Mouse (Mus musculus) brain, embryonic 14.5 days (tissue): Measurements from ENCODE around the gene Parp14. TPM values are rescaled to one million over a fixed set of nuclear protein-coding genes. Genes with fewer than 3 reads are reported as not detected.

Source experiments
- DNase-seq: peaks from one replicate; pipeline ENCODE4 v3.0.0-alpha.2; 2011; ENCODE audit warnings: low read depth
- CTCF ChIP-seq: fragments of 200-500 bp; IDR thresholded peaks from 2 replicates; pipeline ENCODE4 v1.5.1; 2012; ENCODE audit warnings: inconsistent platforms, mild to moderate bottlenecking, moderate library complexity, borderline replicate concordance; ENCODE audit not compliant: insufficient read depth, insufficient read length; ENCODE audit errors: extremely low read depth
- POLR2A ChIP-seq: fragments of 200-500 bp; IDR thresholded peaks from 2 replicates; pipeline ENCODE4 v1.6.1; 2012; ENCODE audit warnings: mild to moderate bottlenecking, inconsistent platforms, borderline replicate concordance; ENCODE audit not compliant: poor library complexity, insufficient read depth, insufficient read length, severe bottlenecking; ENCODE audit errors: extremely low read depth
- polyA plus RNA-seq: library from polyadenylated mRNA; depleted of rRNA; stranded (reverse); fragments of >200 nt; gene quantifications from 2 replicates; pipeline ENCODE4 v1.2.3, GENCODE M21; 2012

The Parp14 gene
- polyA plus RNA-seq, 1 experiment = 0.38 TPM

DNA sequence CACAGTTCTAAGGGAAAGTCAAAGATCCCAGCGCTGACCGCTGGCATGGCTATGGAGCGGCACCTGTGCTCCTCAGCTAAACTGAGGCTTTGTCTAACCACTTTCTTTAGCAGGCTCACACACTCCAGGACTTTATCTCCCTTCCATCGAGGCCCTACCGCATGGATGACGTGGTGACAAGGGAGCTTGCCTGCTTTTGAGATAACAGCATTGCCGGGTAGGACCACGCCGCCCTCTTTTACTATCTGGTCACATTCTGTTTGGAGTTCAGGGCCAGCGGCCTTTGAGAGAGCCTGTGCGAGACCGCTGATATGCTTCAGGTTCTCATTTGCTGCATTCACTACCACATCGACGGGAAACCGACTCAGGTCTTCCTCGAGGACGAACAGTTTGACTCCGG lies 14.6 kb downstream of the Parp14 start:
- no peak for TF ChIP-seq POLR2A
- TF ChIP-seq CTCF = no peak
- no peak for DNase-seq

DNA sequence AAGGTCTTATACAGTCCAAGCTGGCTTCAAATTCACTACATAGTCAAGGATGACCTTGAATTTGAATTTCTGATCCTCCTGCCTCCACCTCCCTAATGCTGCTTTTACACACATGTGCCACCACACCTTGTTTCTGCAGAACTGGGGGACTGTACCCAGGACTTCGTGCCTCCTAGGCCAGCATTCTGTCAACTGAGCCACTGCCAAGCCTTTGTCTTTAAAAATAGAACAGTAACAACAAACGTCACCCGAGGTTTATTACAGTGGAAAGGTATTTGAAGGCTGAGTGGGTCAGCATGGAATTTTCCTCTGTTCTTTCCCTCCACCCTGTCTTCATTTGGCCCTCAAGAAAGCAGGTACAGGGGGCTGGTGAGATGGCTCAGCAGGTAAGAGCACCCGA lies 15.5 kb downstream of the Parp14 start:
- DNase-seq = no peak
- TF ChIP-seq POLR2A = no peak
- no peak for TF ChIP-seq CTCF

DNA sequence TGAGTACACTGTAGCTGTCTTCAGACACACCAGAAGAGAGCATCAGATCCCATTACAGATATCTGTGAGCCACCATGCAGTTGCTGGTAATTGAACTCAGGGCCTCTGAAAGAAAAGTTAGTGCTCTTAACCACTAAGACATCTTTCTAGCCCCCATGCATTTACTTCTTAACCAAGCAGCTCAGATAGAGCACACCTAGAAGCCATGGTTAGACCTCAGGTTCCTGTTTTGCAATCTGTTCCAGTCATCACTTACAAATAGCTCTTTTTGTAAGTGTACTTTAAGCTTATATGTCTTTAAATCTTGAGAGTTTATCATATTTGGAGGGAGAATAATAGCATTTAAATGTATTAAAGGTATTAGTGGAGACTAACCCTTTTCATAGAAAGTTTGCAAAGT lies 24.2 kb downstream of the Parp14 start:
- no peak for DNase-seq
- no peak for TF ChIP-seq CTCF
- TF ChIP-seq POLR2A = no peak

DNA sequence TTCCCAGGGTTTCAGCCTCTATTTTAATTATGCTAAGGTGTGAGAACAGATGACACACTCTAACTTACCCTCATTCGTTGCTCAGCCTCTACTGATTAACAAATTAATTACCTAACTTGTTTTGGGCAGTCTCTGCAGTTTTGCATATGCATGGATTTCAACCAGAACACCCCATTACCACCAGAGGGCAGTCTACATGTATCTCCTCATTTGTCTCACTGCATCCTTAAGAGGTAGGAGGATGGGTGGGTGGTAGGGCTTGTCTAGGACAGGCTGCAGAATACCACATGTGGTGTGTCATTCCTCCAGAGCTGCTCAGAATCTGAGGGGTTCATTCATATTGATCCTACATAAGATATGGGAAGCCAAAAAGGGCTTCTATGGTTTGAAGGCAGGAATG lies 31.7 kb downstream of the Parp14 start:
- peak; percentile 56 for DNase-seq
- TF ChIP-seq POLR2A (no peak), CTCF (peak; percentile 51; the same call in 1 of the 2 replicates)

DNA sequence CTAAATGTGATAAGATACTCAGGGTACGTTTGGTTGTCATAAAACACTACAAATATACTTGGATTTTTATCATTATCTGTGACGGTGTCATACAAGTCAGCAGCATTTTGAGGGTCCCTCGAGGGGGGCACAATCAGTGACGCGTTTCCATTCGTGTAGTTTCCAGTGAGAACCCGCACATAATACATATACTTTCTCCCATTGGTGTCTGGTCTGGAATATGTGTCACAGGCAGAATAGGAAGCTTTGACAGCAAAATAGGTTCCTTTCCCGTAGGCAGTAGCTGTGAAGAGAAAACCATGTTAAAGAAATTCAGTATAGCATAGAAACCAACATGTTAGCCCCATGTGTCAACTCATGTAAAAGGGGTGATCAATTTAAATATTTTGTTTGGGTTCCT lies 36.7 kb downstream of the Parp14 start:
- TF ChIP-seq POLR2A = no peak
- TF ChIP-seq CTCF = no peak
- no peak for DNase-seq

DNA sequence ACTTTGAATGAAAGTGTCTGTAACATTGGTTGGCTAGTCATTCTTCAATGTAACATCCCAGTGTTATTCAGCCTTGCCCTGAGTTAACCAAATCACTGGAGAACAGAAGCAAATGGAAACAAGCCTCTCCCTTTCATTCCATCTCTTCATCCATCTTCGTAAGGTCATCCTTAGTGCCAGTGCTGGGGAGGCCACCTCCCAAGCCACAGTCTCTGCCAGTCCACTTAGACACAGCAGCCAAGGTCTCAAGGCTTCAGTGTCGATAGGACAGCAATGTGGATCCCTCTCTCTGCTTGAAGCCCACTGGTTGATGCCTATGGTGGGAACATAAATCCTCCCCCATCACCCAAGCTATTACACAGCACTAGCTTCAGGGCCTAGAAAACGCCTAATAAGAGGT lies 38.4 kb downstream of the Parp14 start:
- no peak for TF ChIP-seq POLR2A
- TF ChIP-seq CTCF = no peak
- DNase-seq = no peak

DNA sequence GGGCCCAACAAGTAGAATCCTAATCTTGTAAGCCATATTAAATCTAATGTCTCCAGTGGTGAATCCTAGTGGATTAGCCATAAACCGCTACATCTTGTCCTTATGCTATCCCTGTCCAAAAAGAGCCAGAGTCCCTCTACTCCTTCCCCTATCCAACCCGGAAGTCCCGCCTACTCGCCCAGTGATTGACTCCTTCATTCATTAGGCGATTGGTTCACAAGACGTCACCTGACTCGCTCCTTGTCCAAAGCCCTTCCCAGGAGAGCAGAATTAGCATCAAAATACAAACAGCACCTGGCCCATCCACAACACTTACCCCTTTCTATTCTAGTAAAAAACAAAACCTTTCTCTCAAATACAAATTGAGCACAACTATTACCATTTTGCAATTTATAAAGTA lies 41.3 kb downstream of the Parp14 start:
- DNase-seq = peak; percentile 34
- TF ChIP-seq CTCF = no peak
- no peak for TF ChIP-seq POLR2A

DNA sequence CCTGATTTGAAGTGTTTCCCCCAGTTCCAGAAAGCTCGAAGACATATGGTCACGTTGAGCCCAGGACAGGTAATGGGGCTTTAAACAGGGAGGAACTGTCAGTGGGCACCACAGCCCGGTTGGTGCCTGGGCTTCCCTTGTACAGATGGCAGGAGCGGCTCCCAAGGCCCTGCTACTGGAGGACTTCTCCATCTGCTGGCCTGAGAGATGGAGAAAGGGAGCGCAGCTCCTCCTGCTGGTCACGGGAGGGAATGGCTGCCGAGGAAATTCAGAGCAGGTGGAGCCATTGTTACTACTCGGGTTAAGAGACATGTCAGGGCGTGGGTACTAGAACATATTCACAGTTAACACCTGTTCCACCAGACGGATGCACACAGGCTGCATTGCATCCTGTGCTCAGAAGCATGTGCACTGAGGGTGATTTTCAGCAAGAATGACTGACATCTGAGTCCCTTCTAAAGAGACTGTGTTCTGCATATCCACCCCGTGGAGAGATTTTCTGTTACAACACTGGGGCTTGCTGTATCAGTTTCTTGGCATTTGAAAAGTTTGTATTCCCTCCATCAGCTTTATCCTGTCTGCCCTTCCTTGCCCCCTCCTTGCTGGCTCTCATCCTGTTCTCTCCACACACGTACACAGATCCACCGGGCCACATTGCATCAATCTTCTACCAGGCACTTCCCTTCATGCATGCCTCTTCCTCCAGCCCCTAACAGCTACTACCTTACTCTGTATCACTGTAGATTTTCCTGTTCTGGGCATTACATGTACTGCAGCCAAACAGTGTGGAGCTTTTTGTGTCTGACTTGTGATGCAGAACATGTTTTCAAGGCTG lies 53.9 kb downstream of the Parp14 start:
- TF ChIP-seq CTCF (peak; percentile 99), POLR2A (no peak)
- peak; percentile 87 for DNase-seq

DNA sequence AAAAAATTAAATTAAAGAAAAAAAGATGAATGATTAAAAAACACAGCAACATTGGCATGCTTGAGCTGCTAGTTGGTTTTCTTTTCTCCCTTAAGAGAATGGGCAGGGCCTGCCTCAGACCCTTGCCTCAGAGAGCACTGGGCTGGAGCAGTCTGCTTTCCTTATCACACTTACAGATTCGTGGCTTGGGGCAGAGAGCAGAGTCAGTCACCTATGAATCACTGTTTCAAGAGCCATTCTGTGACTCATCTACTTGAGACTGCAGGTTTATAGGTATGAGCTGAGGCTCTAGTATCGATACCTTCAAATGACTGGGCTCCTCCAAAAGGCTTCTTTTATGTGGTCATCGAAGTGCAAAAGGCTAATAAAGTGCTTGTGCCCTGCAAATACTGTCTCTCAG lies 58.2 kb downstream of the Parp14 start:
- TF ChIP-seq POLR2A (no peak), CTCF (no peak)
- DNase-seq = no peak

DNA sequence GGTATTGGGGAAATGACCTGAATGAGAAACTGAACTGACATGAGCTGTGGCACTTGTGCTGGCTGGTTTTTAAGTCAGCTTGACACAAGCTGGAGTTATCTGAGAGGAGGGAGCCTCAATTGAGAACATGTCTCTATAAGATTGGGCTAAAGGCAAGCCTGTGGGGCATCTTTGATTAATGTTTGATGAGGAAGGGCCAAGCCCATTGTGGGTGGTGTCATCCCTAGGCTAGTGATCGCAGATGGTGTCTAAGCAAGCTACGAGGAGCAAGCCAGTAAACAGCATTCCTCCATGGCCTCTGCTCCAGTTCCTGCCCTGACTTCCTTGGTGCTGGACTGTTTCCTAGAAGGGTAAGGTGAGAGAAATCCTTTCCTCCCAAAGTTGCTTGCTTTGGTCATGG lies 62.5 kb downstream of the Parp14 start:
- no peak for DNase-seq
- TF ChIP-seq POLR2A = no peak
- no peak for TF ChIP-seq CTCF

DNA sequence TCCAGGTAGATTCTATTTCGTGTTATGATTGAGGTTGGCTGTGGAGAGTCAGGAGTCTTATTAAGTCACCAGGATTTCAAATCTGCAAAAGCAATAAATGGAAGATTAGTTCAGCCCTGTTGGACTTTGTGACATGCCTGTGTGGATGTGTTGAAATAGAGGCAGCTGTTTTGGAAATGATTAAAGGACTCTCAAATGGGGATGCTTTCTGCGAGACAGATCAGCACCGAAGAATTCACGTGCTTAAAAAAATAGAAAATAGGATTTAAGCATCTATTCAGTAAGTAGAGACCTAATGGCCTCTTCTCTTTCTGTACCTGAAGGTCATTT lies 63.7 kb downstream of the Parp14 start:
- DNase-seq = peak; percentile 31
- TF ChIP-seq CTCF (no peak), POLR2A (no peak)

DNA sequence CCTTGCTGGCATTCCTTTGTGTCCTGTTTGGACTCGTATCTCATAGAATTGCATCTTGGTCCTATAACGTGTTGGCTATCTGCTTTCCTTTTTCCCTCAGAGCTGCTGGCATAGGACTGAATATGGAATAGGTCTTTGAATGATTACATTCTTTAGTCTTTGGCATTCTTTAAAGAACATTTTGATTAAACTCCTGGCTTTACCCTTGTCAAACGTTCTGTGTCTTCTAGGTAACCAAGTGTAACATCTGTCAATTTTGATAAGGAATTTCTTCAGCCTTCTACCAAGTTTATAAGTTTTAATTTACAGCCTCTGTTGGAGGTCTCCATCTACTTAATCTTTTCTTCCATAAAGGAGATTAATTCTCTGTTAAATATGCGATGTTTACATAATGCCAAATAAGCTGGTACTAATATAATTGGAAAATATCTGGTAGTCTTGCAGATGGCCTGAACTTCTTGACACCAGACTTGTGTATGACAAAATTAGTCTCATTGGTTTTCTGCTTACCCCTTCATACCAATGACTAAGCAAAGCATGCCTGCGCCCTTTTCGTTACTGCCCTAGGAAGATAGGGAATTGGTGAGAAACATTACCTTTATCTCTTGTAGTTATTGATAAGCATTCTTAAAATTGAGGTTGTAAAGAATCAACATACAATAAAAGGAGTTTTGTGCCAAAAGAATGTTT lies 64.2 kb downstream of the Parp14 start:
- no peak for DNase-seq
- no peak for TF ChIP-seq CTCF

DNA sequence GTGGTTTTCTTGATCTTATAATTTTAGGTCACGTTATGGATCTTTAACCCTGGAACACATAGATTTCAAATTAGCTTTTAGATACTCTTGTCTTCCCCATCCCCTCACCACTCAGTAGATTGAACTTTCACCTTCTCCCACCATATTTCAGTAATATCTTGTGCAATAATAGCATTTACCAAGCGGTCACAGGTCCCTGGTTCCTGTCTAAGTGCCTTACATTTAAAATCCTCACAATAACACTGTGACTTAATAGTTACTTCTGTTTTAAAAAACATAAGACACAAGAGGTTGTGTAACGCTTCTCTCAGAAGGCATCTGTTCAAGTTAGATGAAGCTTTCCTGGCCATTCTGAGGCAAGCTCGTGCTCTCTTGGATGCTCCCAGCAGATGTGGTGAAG lies 67.6 kb downstream of the Parp14 start:
- no peak for DNase-seq
- TF ChIP-seq POLR2A (no peak), CTCF (no peak)

DNA sequence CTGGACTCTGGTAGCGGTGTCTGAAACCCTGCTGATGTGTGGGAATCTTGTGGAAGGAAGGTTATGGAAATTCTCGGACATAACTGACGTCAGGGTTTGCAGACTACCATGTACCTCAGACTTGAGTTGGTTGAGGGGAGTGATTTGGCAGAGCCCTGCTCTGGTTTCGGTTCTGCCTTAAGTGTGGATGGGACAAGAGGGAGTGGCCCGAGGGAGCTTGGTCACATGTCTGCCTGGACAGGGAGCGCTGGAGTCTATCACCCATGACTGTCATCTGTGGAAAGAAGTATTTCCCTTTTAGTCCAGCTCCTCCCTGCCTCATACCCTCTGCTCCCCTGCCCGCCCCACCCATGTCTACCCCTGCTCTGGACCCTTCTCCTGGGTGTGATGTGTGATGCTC lies 69.2 kb downstream of the Parp14 start:
- TF ChIP-seq POLR2A = no peak
- TF ChIP-seq CTCF = no peak
- DNase-seq = no peak
